Comparison of ENCODE assay signal across 8 mouse cellular contexts in the genomic region with DNA sequence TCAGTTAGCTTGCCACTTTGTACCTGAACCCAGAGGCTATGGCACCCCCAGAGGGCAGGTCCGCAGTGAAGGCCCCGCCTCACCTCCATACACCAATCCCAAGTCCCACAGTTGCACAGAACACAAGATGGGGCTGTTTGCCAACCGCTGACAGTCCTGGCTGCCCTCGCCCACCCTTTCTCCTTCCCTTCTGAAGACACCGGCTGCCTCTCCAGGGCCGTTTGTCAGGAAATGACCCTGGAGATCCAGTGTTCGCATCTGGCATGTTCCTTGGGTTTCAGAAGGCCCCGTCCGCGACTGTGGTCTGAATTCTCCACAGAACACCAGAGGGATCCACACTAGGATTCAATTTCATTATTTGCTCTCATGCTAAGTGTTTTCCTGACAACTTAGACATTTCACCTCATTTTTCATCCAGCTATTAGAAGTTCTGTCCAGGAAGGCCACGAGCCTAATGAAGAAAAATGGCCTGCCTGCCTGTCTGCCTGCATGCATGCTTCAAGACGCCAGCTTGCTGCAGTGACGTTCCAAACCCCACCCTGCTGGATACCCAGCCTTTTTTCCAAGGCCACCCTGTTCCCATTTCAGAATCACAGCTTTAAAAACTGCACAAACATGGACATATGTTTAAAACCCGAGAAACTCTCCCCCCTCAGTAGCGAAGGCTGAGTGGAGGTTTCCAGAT. TPM values are rescaled to one million over a fixed set of nuclear protein-coding genes. Genes with fewer than 3 reads are reported as not detected.
DNase-seq lines count a peak whose midpoint lies in the region; ATAC-seq and TF ChIP-seq lines count a peak whose summit lies in the region.
"Had no signal": no experiment of that assay in that cellular context is flagged by ENCODE, and none has a peak within 500 bp of the region (broad histone marks: within the 10 kb centered on the region; RNA-seq: fewer than 3 reads in every experiment).

No protein-coding gene starts in this region.

- H3K27ac ChIP-seq in layer of hippocampus, adult 2 months: peak overlapping the region; percentile 51
- H3K27ac ChIP-seq in embryonic facial prominence, embryonic 14.5 days (replicated peaks; ENCODE audit: low read depth, low read length): no peak overlapping the region; the same call in 1 of the 2 replicates

- TF ChIP-seq CTCF in layer of hippocampus, adult 2 months (conservative IDR thresholded peaks at IDR 0.05): no peak

- no peak overlapping the region for H3K4me3 ChIP-seq in layer of hippocampus, adult 2 months
- H3K4me3 ChIP-seq in embryonic facial prominence, embryonic 14.5 days (ENCODE audit: low read depth, low read length): no peak overlapping the region

- no peaks in the 10 kb centered on the region for H3K4me1 ChIP-seq in embryonic facial prominence, embryonic 14.5 days (ENCODE audit: control insufficient read depth, insufficient read depth, low read length)

- no peak overlapping the region for H3K4me2 ChIP-seq in embryonic facial prominence, embryonic 14.5 days (ENCODE audit: low read depth, low read length)

- WGBS in embryonic facial prominence, embryonic 14.5 days: 57% methylated on average over 15 of the region's 15 CpGs

- no peaks in the 10 kb centered on the region for H3K9me3 ChIP-seq in embryonic facial prominence, embryonic 14.5 days (ENCODE audit: control insufficient read depth, low read length)

- peak in 1 of 2 experiments; percentile 18 for DNase-seq in layer of hippocampus, adult 2 months (ENCODE audit: low spot score in 2 of 2)
- DNase-seq in layer of hippocampus, adult 11-12 months (ENCODE audit: low spot score): no peak
- DNase-seq in adrenal gland, postnatal 10 days: peak; percentile 65
- DNase-seq in embryonic facial prominence, embryonic 14.5 days (ENCODE audit: low spot score): no peak
- peak; percentile 53 for DNase-seq in mesoderm, embryonic 11.5 days (ENCODE audit: low read depth, low spot score)
- DNase-seq in left cerebral cortex, adult 11 months (ENCODE audit: low spot score): no peak
- no peak for DNase-seq in T-cell, adult 2 months (ENCODE audit: low spot score)
- DNase-seq: cerebellum, postnatal 25 days had no signal

- 0 out of 2 replicates have a peak overlapping the region, but pooled peaks have one; percentile 14 for H3K9ac ChIP-seq in embryonic facial prominence, embryonic 14.5 days (ENCODE audit: low read depth, low read length)

- H3K27me3 ChIP-seq in embryonic facial prominence, embryonic 14.5 days (replicated peaks; ENCODE audit: control insufficient read depth, insufficient read depth, low read length): no peaks in the 10 kb centered on the region

- ATAC-seq in embryonic facial prominence, embryonic 14.5 days (ENCODE audit: low read depth): no peak

- H3K36me3 ChIP-seq in embryonic facial prominence, embryonic 14.5 days (ENCODE audit: control insufficient read depth, insufficient read depth, low read length): peaks cover 5% of the 10 kb centered on the region; the same call in 1 of the 2 replicates

RNA-seq across cellular contexts. Expression of gene Slc7a1, which starts 50.2 kb away (rescaled TPM):
- 10 to 100 TPM; 24.4 to 25.9 TPM for total RNA-seq in layer of hippocampus, adult 2 months (2021)
- total RNA-seq in adrenal gland, postnatal 10 days (2021): 10 to 100 TPM; 53.0 to 60.6 TPM
- polyA plus RNA-seq in embryonic facial prominence, embryonic 14.5 days (2014; fragmentation: Nextera tagmentation; extraction: Ambion mirVana): 22.5 and 22.6 TPM in 2 replicates

Comparison
In these comparisons a context has a peak if more than half of its experiments do, and no peak if none do; other contexts are left out.
1. DNase-seq: peak in adrenal gland, postnatal 10 days (single experiment) and mesoderm, embryonic 11.5 days (single experiment); none in layer of hippocampus, adult 11-12 months (single experiment), embryonic facial prominence, embryonic 14.5 days (single experiment), left cerebral cortex, adult 11 months (single experiment) and T-cell, adult 2 months (single experiment).